Mouse (Mus musculus) retina, postnatal 7 days (tissue): ENCODE results near the gene Rbm38.

Experiments used
- DNase-seq: peaks from one replicate; pipeline ENCODE4 v3.0.0-alpha.2; 2012; ENCODE audit warnings: low read depth, low spot score

Gene Rbm38

GRCm38 (mm10) chr2:173058263-173058662 is 38.0 kb downstream of the Rbm38 start:
- DNase-seq, result no peak

- no peak for DNase-seq
Observed at GRCm38 (mm10) chr2:173060450-173060849, 40.2 kb downstream of the Rbm38 start.

- no peak for DNase-seq
Observed at GRCm38 (mm10) chr2:173061443-173062351, 41.4 kb downstream of the Rbm38 start.

GRCm38 (mm10) chr2:173063219-173063618 is 42.9 kb downstream of the Rbm38 start:
- no peak for DNase-seq

- DNase-seq, result no peak
Observed at GRCm38 (mm10) chr2:173064864-173065263, 44.6 kb downstream of the Rbm38 start.

GRCm38 (mm10) chr2:173072948-173073347 is 52.6 kb downstream of the Rbm38 start:
- DNase-seq, result no peak

GRCm38 (mm10) chr2:173073666-173074065 is 53.4 kb downstream of the Rbm38 start:
- DNase-seq, result no peak

- no peak for DNase-seq
Observed at GRCm38 (mm10) chr2:173076921-173077320, 56.6 kb downstream of the Rbm38 start.

GRCm38 (mm10) chr2:173079766-173080549 is 59.7 kb downstream of the Rbm38 start:
- DNase-seq, result no peak

GRCm38 (mm10) chr2:173080785-173081241 is 60.5 kb downstream of the Rbm38 start:
- peak; percentile 73 for DNase-seq

GRCm38 (mm10) chr2:173082706-173083105 is 62.4 kb downstream of the Rbm38 start:
- DNase-seq, result no peak

GRCm38 (mm10) chr2:173083106-173083505 is 62.8 kb downstream of the Rbm38 start:
- DNase-seq, result no peak

- no peak for DNase-seq
Observed at GRCm38 (mm10) chr2:173083712-173084475, 63.6 kb downstream of the Rbm38 start.
